Mouse (Mus musculus) E14TG2a.4 (cell line): Measurements from ENCODE around the gene Vdac1.

Experiments used
- CTCF ChIP-seq: conservative IDR thresholded peaks from 2 replicates; pipeline ENCODE4 v1.5.1; 2014; ENCODE audit warnings: low read length
- NANOG ChIP-seq: IDR thresholded peaks from 2 replicates; pipeline ENCODE4 v1.6.1; 2014; ENCODE audit warnings: borderline replicate concordance, low read length, mixed read lengths

DNA sequence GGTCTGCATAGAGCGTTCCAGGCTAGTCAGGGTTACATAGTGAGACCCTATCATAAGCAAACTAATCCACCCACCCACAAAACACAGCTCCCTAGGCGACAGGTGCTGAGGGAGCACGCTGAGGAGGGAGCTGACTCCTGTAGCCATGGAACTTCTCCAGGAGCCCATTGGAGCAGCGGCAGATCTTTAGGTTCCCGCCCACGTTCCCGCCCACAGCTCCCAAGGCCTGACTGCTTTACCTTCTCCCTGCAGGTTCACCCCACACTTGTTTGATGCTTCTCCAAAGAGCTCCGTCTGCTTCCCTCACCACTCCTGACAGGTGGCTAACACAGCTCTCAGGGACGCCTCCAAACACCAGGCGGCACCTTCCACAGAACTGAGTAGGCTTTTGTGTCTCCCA, 76.5 kb downstream of the Vdac1 start:
- no peak for TF ChIP-seq CTCF
- no peak for TF ChIP-seq NANOG
